Mouse (Mus musculus) lung, embryonic 14.5 days (tissue): ENCODE results near the gene 1700067K01Rik. TPM values are rescaled to one million over a fixed set of nuclear protein-coding genes. Genes with fewer than 3 reads are reported as not detected.

ENCODE experiments used
- ATAC-seq: fragments of 200-750 bp; cut with Nextera tagmentation; 2 replicates; pipeline ENCODE4 v1.8.0; 2017; ENCODE audit warnings: mild to moderate bottlenecking, moderate TSS enrichment, moderate library complexity; ENCODE audit not compliant: insufficient read depth
- DNase-seq: peaks from one replicate; pipeline ENCODE4 v3.0.0-alpha.2; 2015
- H3K27ac ChIP-seq: fragments of 300-500 bp; sonication (generic); 2 replicates; pipeline ENCODE4 v1.5.1; 2014; ENCODE audit warnings: low read depth, mild to moderate bottlenecking, moderate library complexity
- H3K27me3 ChIP-seq: fragments of 300-500 bp; sonication (generic); 2 replicates; pipeline ENCODE4 v1.6.1; 2014; ENCODE audit warnings: low read length, control low read depth; ENCODE audit not compliant: insufficient read depth
- H3K36me3 ChIP-seq: fragments of 300-500 bp; sonication (generic); 2 replicates; pipeline ENCODE4 v1.6.1; 2014; ENCODE audit warnings: control low read depth; ENCODE audit not compliant: insufficient read depth
- H3K4me1 ChIP-seq: fragments of 300-500 bp; sonication (generic); 2 replicates; pipeline ENCODE4 v1.6.1; 2014; ENCODE audit warnings: antibody characterized with exemption, control low read depth; ENCODE audit not compliant: insufficient read depth
- H3K4me2 ChIP-seq: fragments of 300-500 bp; sonication (generic); 2 replicates; pipeline ENCODE4 v1.6.1; 2014; ENCODE audit warnings: mild to moderate bottlenecking
- H3K4me3 ChIP-seq: fragments of 300-500 bp; sonication (generic); 2 replicates; pipeline ENCODE4 v1.5.1; 2014; ENCODE audit warnings: low read depth, low read length
- H3K9ac ChIP-seq: fragments of 300-500 bp; sonication (generic); 2 replicates; pipeline ENCODE4 v1.6.1; 2014
- H3K9me3 ChIP-seq: fragments of 300-500 bp; sonication (generic); 2 replicates; pipeline ENCODE4 v1.6.1; 2016; ENCODE audit warnings: low read depth, low read length, control low read depth
- CTCF ChIP-seq: IDR thresholded peaks from 2 replicates; pipeline ENCODE4 v1.5.1; 2016; ENCODE audit warnings: antibody characterized with exemption, low read depth
- WGBS: fragments of 180-500 bp; shearing (Covaris S2); extraction: QIAGEN DNeasy Blood & Tissue Kit; methylation state at CpG from one replicate; pipeline ENCODE4 v1.1.7; 2014; 5-methylcytosine and 5-hydroxymethylcytosine counted together
- polyA plus RNA-seq: library from polyadenylated mRNA; unstranded; fragments of >200 nt; fragmentation: Nextera tagmentation; extraction: Ambion mirVana; gene quantifications from 2 replicates; pipeline ENCODE4 v1.2.1, GENCODE M21; 2014

The 1700067K01Rik gene
- polyA plus RNA-seq, 1 experiment from 2014 or later = 1.5 TPM

DNA sequence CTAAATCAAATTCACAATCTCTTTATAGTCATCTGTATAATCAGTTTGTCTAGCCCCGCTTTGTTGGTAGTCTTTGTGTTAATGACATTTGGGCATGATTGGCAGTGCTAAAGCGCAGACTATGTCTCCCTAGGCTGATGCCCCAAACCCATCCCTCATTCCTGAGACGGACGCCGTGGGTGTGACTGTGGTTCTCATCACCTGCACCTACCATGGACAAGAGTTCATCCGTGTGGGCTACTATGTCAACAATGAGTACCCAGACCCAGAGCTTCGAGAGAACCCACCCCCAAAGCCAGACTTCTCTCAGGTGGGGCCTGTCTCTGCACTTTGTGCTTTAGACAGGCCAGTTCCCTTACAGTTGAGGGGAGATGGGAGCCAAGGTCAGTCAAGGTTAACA, 33.6 kb upstream of the 1700067K01Rik start:
- H3K4me3 ChIP-seq = no peak overlapping the region
- DNase-seq (no peak), ATAC-seq (no peak)
- no peak overlapping the region for H3K27ac ChIP-seq
- H3K4me1 ChIP-seq = no peaks in the 10 kb centered on the region
- H3K27me3 ChIP-seq = no peaks in the 10 kb centered on the region
- peaks cover 36% of the 10 kb centered on the region for H3K36me3 ChIP-seq
- no peak overlapping the region for H3K9ac ChIP-seq
- H3K4me2 ChIP-seq = no peak overlapping the region
- no peaks in the 10 kb centered on the region for H3K9me3 ChIP-seq
- no peak for TF ChIP-seq CTCF
- 90% methylated on average over 7 of the region's 7 CpGs for WGBS

DNA sequence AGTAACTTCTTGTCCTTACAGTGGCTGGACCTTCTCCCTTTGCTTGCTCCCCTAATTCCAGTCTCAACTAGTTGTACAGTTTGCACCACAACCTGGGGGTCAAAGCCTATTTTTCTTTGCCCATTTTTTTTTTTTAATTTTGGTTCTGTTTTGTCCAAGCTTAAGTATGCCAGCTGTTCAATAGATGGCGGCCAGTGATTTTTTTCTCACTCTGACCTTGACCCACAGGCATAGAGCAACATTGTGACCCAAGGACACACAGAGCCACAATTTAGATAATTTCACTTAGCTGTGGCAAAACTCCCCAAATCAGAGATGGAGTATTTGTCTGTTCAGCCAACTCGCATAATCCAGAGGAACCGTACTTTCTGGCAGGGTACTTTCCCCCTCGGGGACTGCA, 30.2 kb upstream of the 1700067K01Rik start:
- Histone ChIP-seq H3K27me3 (no peaks in the 10 kb centered on the region), H3K27ac (no peak overlapping the region), H3K4me3 (no peak overlapping the region), H3K9me3 (no peaks in the 10 kb centered on the region), H3K36me3 (peaks cover 27% of the 10 kb centered on the region), H3K4me2 (no peak overlapping the region), H3K4me1 (no peaks in the 10 kb centered on the region), H3K9ac (no peak overlapping the region)
- DNase-seq (no peak), ATAC-seq (no peak)
- 90% methylated on average over 4 of the region's 4 CpGs for WGBS
- no peak for TF ChIP-seq CTCF

DNA sequence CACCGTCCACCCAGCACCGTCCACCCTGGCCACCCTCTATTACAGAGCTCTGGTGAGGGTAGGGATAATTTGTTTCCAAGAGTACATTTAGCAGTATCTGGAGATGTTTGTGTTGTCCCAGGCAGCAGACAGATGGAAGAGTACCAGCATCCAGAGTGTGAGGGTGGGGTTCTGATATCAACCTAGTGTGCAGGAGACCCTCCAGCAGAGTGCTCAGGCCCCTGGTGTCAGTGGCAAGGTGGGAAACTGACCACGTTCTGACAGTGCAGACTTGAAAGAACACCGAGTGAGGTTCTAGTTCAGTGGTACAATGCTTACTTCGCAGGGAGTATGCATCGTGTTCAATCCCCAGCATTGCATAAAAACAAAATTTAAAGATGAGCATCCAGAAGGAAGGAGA, 29.6 kb upstream of the 1700067K01Rik start:
- Histone ChIP-seq H3K36me3 (peaks cover 27% of the 10 kb centered on the region), H3K4me2 (peak overlapping the region; percentile 88), H3K27me3 (no peaks in the 10 kb centered on the region), H3K9ac (no peak overlapping the region), H3K4me3 (peak overlapping the region; percentile 97), H3K27ac (no peak overlapping the region), H3K4me1 (no peaks in the 10 kb centered on the region), H3K9me3 (no peaks in the 10 kb centered on the region)
- 75% methylated on average over 6 of the region's 6 CpGs for WGBS
- DNase-seq (no peak), ATAC-seq (no peak)
- TF ChIP-seq CTCF = no peak

DNA sequence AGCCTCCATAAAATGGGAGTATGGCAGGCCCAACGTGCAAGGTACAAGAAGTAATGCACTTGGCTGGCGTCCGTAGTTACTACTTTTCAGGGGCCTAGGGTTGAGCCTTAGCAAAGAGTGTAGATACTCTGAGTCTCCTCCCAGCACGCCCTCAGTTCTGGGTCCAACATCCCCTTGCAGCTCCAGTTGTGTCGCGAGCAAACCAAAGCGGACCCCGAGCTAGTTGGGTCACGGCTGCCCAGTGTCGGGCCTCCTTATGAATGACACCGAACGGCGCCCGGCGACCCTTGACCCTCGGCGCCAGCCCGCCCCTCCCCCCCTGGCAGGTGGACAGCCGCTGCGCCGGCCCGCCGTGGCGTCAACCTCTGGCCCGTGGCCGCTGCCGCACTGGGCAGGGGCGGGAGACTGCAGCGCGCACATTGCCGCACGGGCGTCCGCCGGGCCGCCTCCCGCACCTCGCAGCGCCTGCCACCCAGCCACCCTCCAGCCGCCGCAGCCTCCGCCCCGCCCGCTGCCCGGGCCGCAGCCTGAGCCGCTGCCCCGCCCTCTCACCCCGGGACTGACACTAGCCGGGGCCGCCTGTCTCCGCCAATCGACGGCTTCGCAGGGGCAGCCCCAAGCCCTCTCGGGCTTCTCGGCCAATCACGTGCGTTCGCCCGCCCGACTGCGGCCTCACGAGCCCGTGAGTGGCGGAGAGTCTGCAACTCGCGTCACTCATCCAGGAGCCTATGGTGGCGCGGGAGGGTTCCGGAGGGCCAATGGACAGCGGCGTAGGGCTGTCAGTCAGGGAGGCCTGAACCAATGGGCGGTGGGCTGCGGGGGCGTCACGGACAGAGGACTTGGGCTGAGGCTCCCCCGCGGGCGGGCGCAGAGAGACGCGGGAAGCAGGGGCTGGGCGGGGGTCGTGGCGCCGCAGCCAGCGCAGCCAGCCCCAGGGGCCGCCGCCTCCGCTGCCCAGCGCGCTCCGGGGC, 28.9 kb upstream of the 1700067K01Rik start, which contains the start of gene Prkaca:
Gene Prkaca (plus strand): TSS at position 844 of the 971 bp plus-strand sequence.
- H3K4me1 ChIP-seq = peaks cover 4% of the 10 kb centered on the region; the same call in 1 of the 2 replicates
- H3K27me3 ChIP-seq = no peaks in the 10 kb centered on the region
- peak within 1 kb of the TSS; percentile 84 for H3K9ac ChIP-seq
- DNase-seq (peak; percentile 99), ATAC-seq (peak; percentile 100)
- peak within 1 kb of the TSS; percentile 60; the same call in 1 of the 2 replicates for H3K27ac ChIP-seq
- no peak for TF ChIP-seq CTCF
- H3K9me3 ChIP-seq = no peaks in the 10 kb centered on the region
- peak within 1 kb of the TSS; percentile 88 for H3K4me2 ChIP-seq
- WGBS = under 1% methylated on average over 81 of the region's 94 CpGs
- peaks cover 25% of the 10 kb centered on the region for H3K36me3 ChIP-seq
- H3K4me3 ChIP-seq = peak within 1 kb of the TSS; percentile 97

DNA sequence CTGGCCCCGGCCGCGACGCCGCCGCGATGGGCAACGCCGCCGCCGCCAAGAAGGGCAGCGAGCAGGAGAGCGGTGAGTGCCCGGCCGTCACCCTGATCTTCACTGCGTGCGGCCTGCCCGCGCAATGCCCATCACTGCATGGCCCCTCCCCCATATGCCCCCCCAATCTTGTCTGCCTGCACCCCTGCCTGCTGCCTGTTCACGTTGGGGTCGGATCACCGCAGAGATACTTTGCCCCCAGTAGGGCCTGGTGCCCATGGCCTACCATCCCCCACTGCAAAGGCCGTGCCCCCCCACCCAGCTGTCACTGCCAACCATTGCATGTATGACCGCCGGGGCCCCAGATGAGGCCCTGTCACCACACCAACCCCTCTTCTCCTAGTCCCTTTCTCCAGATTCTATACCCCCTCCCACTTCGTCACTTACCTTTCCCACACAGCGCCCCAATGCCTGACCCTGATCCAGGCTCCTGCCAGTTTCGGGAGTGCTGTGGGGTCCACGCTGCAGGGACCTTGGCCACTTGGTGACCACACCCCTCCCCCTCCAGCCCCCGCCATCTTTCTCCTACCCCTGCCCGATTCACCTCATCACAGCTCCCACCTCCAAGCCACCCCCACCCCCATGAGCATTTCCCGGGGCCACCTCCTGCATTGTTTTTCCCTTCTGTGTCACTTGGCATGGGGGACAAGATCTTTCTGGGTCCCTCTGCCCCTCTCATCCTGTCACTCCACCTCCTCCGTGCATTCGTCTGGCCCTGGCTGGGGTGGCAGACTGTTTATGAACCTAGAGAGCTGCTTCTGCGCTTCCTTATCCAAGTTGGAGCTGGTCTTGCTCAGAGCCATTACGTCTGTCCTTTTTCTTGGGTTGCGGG, 27.9 kb upstream of the 1700067K01Rik start:
- Histone ChIP-seq H3K4me2 (peak overlapping the region; percentile 88), H3K27me3 (no peaks in the 10 kb centered on the region), H3K9me3 (no peaks in the 10 kb centered on the region), H3K4me1 (peaks cover 9% of the 10 kb centered on the region; the same call in 1 of the 2 replicates), H3K36me3 (peaks cover 20% of the 10 kb centered on the region), H3K9ac (peak overlapping the region; percentile 84), H3K27ac (peak overlapping the region; percentile 60; the same call in 1 of the 2 replicates), H3K4me3 (peak overlapping the region; percentile 97)
- WGBS = 2% methylated on average over 35 of the region's 37 CpGs
- no peak for TF ChIP-seq CTCF
- ATAC-seq (no peak; the same call in 1 of the 2 replicates), DNase-seq (no peak)

DNA sequence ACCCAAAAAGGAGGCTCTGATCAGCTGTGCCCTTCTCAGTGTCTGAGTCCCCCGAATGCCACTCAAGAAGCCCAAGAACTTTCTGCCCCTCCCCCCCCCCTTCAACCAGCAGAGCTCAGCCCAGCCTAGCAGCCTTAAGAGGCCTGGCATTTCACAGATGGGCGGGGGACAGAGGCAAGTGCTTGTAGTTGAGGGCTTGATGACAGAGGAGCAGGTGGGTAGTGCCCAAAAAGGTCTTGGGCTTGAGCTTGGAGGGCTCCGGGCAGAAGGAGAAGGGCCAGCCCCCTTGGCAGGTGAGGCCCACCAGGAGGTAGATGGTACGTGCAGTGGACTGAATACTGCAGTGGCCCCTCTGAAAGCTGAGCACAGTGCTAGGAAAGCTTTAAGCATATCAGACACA, 26.8 kb upstream of the 1700067K01Rik start:
- H3K27ac ChIP-seq = no peak overlapping the region
- 60% methylated on average over 4 of the region's 4 CpGs for WGBS
- no peak for TF ChIP-seq CTCF
- no peaks in the 10 kb centered on the region for H3K27me3 ChIP-seq
- H3K4me2 ChIP-seq = peak overlapping the region; percentile 88
- ATAC-seq (no peak), DNase-seq (no peak)
- H3K4me3 ChIP-seq = peak overlapping the region; percentile 97; the same call in 1 of the 2 replicates
- H3K36me3 ChIP-seq = peaks cover 15% of the 10 kb centered on the region
- H3K9me3 ChIP-seq = no peaks in the 10 kb centered on the region
- no peak overlapping the region; the same call in 1 of the 2 replicates for H3K9ac ChIP-seq
- peaks cover 9% of the 10 kb centered on the region; the same call in 1 of the 2 replicates for H3K4me1 ChIP-seq
